Mouse (Mus musculus) embryonic facial prominence, embryonic 15.5 days (tissue): ENCODE measurements around the gene Mllt1. TPM values are rescaled to one million over a fixed set of nuclear protein-coding genes. Genes with fewer than 3 reads are reported as not detected.

ENCODE experiments used
- ATAC-seq: fragments of 200-750 bp; cut with Nextera tagmentation; 2 replicates; pipeline ENCODE4 v1.8.0; 2017; ENCODE audit warnings: low read depth, moderate TSS enrichment; ENCODE audit not compliant: insufficient number of reproducible peaks, low FRiP score, low TSS enrichment
- H3K27ac ChIP-seq: fragments of 300-500 bp; sonication (generic); replicated peaks from 2 replicates; pipeline ENCODE4 v1.5.1; 2015; ENCODE audit warnings: mild to moderate bottlenecking, inconsistent platforms
- H3K27me3 ChIP-seq: fragments of 300-500 bp; sonication (generic); 2 replicates; pipeline ENCODE4 v1.6.1; 2015; ENCODE audit warnings: inconsistent platforms
- H3K36me3 ChIP-seq: fragments of 300-500 bp; sonication (generic); 2 replicates; pipeline ENCODE4 v1.6.1; 2015; ENCODE audit warnings: mild to moderate bottlenecking, inconsistent platforms
- H3K4me1 ChIP-seq: fragments of 300-500 bp; sonication (generic); 2 replicates; pipeline ENCODE4 v1.6.1; 2015; ENCODE audit warnings: inconsistent platforms
- H3K4me2 ChIP-seq: fragments of 300-500 bp; sonication (generic); replicated peaks from 2 replicates; pipeline ENCODE4 v1.6.1; 2015; ENCODE audit warnings: mild to moderate bottlenecking, inconsistent platforms
- H3K4me3 ChIP-seq: fragments of 300-500 bp; sonication (generic); replicated peaks from 2 replicates; pipeline ENCODE4 v1.5.1; 2015; ENCODE audit warnings: mild to moderate bottlenecking, inconsistent platforms
- H3K9ac ChIP-seq: fragments of 300-500 bp; sonication (generic); 2 replicates; pipeline ENCODE4 v1.6.1; 2015; ENCODE audit warnings: inconsistent platforms
- H3K9me3 ChIP-seq: fragments of 300-500 bp; sonication (generic); replicated peaks from 2 replicates; pipeline ENCODE4 v1.6.1; 2016; ENCODE audit warnings: inconsistent platforms
- WGBS: fragments of 180-500 bp; shearing (Covaris S2); methylation state at CpG from one replicate; pipeline ENCODE4 v1.1.7; 2015; 5-methylcytosine and 5-hydroxymethylcytosine counted together
- polyA plus RNA-seq: library from polyadenylated mRNA; unstranded; fragments of >200 nt; fragmentation: Nextera tagmentation; extraction: Ambion mirVana; gene quantifications from 2 replicates; pipeline ENCODE4 v1.2.1, GENCODE M21; 2015

The Mllt1 gene
- polyA plus RNA-seq, 1 experiment from 2014 or later = 56.9 TPM

DNA sequence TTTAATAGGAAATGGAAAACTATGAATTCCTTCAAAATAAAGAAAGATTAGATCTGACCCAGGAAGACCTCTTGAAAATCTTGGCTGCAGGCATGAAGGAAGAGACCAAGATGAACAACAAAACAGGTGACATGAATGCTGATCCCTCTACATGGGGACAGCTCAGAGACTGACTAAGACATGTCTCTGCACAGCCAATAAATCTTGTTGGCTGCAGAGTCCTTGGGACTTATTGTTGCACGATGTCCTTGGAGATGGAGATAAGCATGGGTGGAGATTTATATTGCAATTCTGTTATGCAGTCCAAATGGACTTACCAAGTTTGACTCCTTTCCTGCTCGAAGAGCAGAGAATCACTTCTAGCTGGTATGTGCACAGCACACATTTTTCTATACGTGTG is 34.1 kb upstream of the Mllt1 start:
- 55% methylated on average over 3 of the region's 3 CpGs for WGBS
- no peak for ATAC-seq
- no peak overlapping the region for H3K4me3 ChIP-seq

DNA sequence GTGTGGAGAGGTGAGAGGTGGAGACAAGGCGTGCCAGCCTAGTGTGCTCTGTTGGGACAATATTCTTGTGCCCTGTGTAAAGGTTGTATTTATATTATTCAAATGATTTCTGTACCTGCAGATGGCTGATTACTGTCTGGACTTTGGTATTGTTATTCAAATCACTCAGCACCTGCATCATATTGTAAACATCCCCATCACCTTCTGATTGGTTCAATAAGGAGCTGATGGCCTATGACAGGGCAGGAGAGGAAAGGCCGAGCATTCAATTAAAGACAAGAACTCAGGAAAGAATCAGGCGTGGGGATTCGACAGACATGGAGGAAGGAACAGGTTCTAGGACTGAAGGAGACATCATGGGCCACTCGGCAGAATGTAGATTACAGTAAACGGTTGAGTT is 28.4 kb upstream of the Mllt1 start:
- no peaks in the 10 kb centered on the region for H3K36me3 ChIP-seq
- H3K27ac ChIP-seq = no peak overlapping the region
- no peak overlapping the region for H3K4me3 ChIP-seq
- 76% methylated on average over 6 of the region's 6 CpGs for WGBS
- no peak overlapping the region for H3K9ac ChIP-seq
- no peak for ATAC-seq
- no peaks in the 10 kb centered on the region for H3K27me3 ChIP-seq
- H3K4me2 ChIP-seq = no peak overlapping the region
- no peaks in the 10 kb centered on the region for H3K4me1 ChIP-seq
- H3K9me3 ChIP-seq = no peaks in the 10 kb centered on the region

More for the DNA sequence above, 34.1 kb upstream of the Mllt1 start:
- no peaks in the 10 kb centered on the region for H3K9me3 ChIP-seq
- H3K36me3 ChIP-seq = no peaks in the 10 kb centered on the region
- H3K4me1 ChIP-seq = no peaks in the 10 kb centered on the region
- no peak overlapping the region for H3K9ac ChIP-seq
- H3K27me3 ChIP-seq = no peaks in the 10 kb centered on the region
- H3K27ac ChIP-seq = no peak overlapping the region
- no peak overlapping the region for H3K4me2 ChIP-seq

DNA sequence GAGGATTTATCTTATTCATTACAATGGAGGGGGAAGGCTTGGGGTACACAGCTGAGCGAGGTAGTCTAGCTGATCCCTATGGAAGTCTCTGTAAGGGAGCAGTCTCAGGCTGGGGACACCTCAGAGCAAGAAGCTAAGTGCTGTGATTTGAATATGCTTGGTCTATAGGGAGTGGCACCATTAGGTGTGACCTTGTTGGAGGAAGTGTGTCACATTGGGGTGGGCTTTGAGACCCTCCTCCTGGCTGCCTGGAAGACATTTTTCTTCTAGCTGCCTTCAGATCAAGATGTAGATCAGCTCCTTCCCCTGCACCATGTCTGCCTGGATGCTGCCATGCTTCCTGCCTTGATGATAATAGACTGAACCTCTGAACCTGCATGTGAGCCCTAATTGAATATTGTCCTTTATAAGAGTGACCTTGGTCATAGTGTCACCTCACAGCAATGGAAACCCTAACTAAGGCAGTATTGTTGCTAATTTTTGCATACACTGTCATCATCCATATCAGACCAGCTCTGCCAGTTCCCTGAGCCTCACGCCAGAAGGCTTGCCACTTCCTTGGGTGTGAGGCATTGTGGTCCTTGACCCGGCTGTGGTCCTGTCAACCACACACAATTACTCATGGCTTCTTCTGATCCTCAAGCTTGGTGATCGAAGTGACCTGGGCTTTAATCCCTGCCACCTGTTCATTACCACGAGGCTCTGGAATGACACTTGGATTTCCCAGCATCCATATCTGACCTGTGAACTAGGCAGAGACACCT is 27.6 kb upstream of the Mllt1 start:
- no peak overlapping the region for H3K27ac ChIP-seq
- H3K36me3 ChIP-seq = no peaks in the 10 kb centered on the region
- H3K9me3 ChIP-seq = no peaks in the 10 kb centered on the region
- WGBS = 75% methylated on average over 5 of the region's 5 CpGs
- no peak overlapping the region for H3K4me3 ChIP-seq
- no peak for ATAC-seq
- no peaks in the 10 kb centered on the region for H3K27me3 ChIP-seq
- H3K4me2 ChIP-seq = no peak overlapping the region
- H3K9ac ChIP-seq = no peak overlapping the region
- H3K4me1 ChIP-seq = no peaks in the 10 kb centered on the region

DNA sequence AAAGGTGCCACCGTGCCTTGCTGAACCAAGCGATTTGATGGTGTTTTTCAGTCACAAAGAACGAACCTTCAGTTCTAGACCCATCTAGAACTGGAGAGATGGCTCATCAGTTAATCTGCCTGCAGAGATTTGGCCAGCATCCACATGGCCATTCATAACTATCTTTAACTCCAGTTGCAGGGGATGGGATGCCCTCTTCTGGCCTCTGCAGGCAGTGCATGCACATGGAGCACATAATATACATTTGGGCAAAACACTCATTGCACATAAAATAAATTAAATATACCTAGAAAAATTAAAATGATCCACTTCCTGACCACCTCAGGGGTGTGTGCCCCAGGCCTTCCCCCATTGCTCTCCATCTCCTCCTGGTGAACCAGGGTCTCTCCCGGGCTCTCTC is 26.7 kb upstream of the Mllt1 start:
- no peaks in the 10 kb centered on the region for H3K4me1 ChIP-seq
- WGBS = 89% methylated on average over 4 of the region's 4 CpGs
- ATAC-seq = no peak
- no peaks in the 10 kb centered on the region for H3K27me3 ChIP-seq
- no peaks in the 10 kb centered on the region for H3K9me3 ChIP-seq
- H3K4me2 ChIP-seq = no peak overlapping the region
- H3K9ac ChIP-seq = no peak overlapping the region
- no peaks in the 10 kb centered on the region for H3K36me3 ChIP-seq
- H3K4me3 ChIP-seq = no peak overlapping the region
- H3K27ac ChIP-seq = no peak overlapping the region

DNA sequence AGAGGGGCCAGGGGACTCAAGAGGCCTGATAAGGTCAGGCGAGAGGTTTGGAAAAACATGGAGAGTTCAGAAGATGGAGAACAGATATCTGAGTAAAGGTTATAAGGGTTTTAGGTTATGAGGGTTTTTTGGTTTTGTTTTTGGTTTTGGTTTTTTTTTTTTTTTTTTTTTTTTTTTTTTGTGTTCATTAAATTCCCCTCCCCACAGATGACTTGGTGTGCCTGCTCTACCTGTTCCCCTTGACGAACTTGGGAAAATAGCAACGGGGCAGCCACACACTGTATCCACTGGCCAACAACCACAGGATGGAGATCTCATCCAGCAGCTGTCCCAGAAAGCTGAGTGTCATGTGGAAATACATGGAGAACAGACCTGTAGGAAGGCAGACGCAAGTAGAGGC is 23.5 kb upstream of the Mllt1 start:
- no peak for ATAC-seq
- Histone ChIP-seq H3K4me1 (no peaks in the 10 kb centered on the region), H3K27me3 (no peaks in the 10 kb centered on the region), H3K9ac (no peak overlapping the region), H3K9me3 (no peaks in the 10 kb centered on the region), H3K36me3 (no peaks in the 10 kb centered on the region), H3K4me2 (no peak overlapping the region), H3K27ac (no peak overlapping the region), H3K4me3 (no peak overlapping the region)
- 68% methylated on average over 4 of the region's 4 CpGs for WGBS

DNA sequence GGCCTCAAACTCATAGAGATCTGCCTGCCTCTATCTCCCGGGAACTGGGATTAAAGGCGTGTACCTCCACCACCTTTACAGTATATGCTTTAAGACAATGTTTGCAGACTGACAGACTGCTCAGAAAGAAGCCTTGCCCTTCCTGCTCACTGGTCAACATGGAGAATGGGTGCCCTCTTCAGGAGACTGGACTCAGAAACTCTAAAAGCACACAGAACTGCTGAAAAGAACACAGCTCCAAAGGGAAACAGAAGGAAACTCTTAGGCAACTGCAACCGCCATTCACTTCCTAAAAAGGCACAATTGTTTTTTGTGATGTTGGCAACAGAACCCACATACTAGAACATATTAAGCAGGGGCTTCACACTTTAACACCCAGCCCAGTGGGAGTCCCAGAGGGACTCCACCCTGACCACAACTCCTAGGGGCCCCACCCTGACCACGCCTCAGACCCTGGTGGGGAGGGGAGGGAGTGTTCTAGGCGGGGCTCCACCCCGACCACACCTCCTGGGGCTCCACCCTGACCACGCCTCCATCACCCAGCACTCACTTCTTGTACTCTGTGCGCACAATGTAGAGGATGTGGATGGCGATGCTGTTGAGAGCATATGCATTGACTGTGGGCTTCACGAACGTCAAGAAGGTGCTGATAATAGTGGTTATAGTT is 22.7 kb upstream of the Mllt1 start:
- Histone ChIP-seq H3K9ac (no peak overlapping the region), H3K4me3 (no peak overlapping the region), H3K27me3 (no peaks in the 10 kb centered on the region), H3K27ac (no peak overlapping the region), H3K36me3 (no peaks in the 10 kb centered on the region), H3K4me2 (no peak overlapping the region), H3K4me1 (no peaks in the 10 kb centered on the region), H3K9me3 (no peaks in the 10 kb centered on the region)
- ATAC-seq = peak; percentile 48; the same call in 1 of the 2 replicates
- 32% methylated on average over 11 of the region's 11 CpGs for WGBS

DNA sequence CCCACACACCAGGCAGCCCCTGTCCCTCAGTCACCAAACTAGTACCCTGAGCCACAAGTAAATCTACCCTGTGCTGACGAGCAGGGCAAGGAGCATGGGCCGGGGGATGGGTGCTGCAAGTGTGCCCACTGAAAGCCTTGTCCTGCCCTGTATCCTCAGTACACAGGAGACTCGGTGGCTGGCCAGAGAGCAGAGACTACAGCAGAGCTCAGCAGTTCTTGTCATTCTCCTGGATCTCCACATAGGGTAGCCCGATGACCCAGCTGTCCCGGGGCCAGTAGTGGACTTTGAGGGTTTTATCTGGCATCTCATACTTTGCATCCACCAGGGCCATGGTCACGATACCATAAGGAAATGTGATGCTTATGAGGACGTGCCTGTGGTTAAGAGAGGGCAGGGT is 19.7 kb upstream of the Mllt1 start:
- no peak overlapping the region for H3K4me3 ChIP-seq
- H3K4me1 ChIP-seq = no peaks in the 10 kb centered on the region
- H3K36me3 ChIP-seq = no peaks in the 10 kb centered on the region
- no peak overlapping the region for H3K4me2 ChIP-seq
- H3K27me3 ChIP-seq = no peaks in the 10 kb centered on the region
- H3K9me3 ChIP-seq = no peaks in the 10 kb centered on the region
- 74% methylated on average over 7 of the region's 7 CpGs for WGBS
- ATAC-seq = no peak
- H3K9ac ChIP-seq = no peak overlapping the region
- no peak overlapping the region for H3K27ac ChIP-seq

DNA sequence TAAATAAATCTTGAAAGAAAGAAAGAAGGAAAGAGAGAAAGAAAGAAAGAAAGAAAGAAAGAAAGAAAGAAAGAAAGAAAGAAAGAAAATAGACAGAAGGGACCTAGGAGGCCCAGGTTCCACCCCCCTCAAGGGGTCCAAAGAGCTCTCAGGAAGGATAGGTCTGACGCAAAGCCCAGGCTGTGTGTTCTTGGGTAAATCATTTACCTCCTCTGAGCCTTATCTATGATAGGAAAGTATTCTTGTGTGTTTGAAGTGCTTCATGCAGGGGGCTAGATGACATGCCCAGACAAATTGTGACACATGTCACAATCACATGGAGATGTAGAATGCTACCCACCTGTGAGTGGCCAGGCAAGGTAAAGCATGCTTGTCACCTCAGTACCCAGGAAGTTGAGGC is 17.4 kb upstream of the Mllt1 start:
- no peak for ATAC-seq
- WGBS = 87% methylated on average over 1 of the region's 1 CpGs

DNA sequence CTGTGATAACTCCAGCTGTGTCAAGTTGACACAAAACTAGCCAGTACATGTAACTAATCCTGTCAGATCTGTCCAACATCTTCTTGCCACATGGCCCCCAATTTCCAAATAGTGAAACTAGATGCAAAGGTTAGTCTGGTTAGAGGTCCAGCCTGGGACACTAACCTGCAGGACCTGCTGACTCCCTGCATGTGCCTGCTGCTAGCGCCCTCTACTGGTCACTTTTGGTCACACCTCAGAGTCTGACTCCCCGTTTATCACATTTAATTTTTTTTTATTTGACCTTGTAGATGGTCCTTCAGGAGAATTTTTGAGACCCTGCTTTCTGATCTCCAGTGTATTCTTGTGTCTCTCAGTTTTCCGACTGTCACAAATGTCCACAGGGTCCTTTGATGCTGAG is 15.7 kb upstream of the Mllt1 start:
- H3K4me3 ChIP-seq = no peak overlapping the region
- H3K4me2 ChIP-seq = no peak overlapping the region
- H3K27ac ChIP-seq = no peak overlapping the region
- ATAC-seq = no peak
- H3K9me3 ChIP-seq = no peaks in the 10 kb centered on the region
- H3K4me1 ChIP-seq = no peaks in the 10 kb centered on the region
- no peaks in the 10 kb centered on the region for H3K27me3 ChIP-seq
- 17% methylated on average over 3 of the region's 3 CpGs for WGBS
- H3K36me3 ChIP-seq = no peaks in the 10 kb centered on the region
- H3K9ac ChIP-seq = no peak overlapping the region

More for the DNA sequence above, 17.4 kb upstream of the Mllt1 start:
- H3K4me3 ChIP-seq = no peak overlapping the region
- H3K36me3 ChIP-seq = no peaks in the 10 kb centered on the region
- H3K9ac ChIP-seq = no peak overlapping the region
- no peak overlapping the region for H3K4me2 ChIP-seq
- H3K4me1 ChIP-seq = no peaks in the 10 kb centered on the region
- no peaks in the 10 kb centered on the region for H3K9me3 ChIP-seq
- H3K27ac ChIP-seq = no peak overlapping the region
- no peaks in the 10 kb centered on the region for H3K27me3 ChIP-seq

DNA sequence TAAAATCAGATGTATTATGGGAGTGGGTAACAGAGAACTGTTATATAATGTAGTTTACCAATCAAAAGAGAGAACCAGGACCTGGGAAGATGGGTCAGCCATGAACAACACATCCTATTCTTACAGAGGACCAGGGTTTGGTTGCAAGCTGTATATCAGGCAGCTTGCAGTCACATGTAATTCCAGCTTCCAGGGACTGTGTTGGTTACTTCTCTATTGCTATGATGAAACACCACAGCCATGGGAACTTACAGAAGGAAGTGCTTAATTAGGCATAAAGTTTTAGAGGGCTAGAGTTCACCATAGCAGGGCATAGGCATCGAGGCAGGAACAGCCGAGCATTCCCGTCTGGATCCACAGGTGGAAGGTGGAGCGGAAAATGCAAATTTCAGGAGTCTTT is 3.5 kb upstream of the Mllt1 start:
- WGBS = 77% methylated on average over 4 of the region's 4 CpGs
- Histone ChIP-seq H3K9ac (no peak overlapping the region), H3K4me2 (no peak overlapping the region), H3K27ac (no peak overlapping the region), H3K36me3 (no peaks in the 10 kb centered on the region), H3K4me3 (no peak overlapping the region), H3K4me1 (peaks cover 9% of the 10 kb centered on the region), H3K27me3 (no peaks in the 10 kb centered on the region), H3K9me3 (no peaks in the 10 kb centered on the region)
- no peak for ATAC-seq

DNA sequence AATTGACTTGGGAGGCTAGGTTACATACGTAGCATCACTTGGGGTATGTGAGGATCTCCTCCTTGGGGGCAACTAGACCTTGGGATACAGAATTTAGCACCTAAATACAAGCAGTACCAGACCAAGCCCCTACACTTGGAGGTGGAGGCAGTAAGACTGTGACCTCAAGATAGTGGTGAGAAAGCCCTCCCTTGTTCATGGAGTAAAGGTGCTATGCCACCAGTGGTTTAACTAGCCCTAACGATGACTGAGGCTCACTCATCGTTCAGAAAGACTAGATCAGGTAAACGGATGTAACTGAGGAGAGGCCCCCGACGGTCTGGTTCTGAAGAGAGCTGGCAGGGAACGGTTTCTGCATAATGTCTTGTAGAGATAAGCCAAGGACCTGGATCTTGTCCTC is 1.5 kb upstream of the Mllt1 start:
- WGBS = 91% methylated on average over 7 of the region's 7 CpGs
- H3K27ac ChIP-seq = no peak overlapping the region
- H3K9me3 ChIP-seq = no peaks in the 10 kb centered on the region
- ATAC-seq = no peak
- H3K27me3 ChIP-seq = no peaks in the 10 kb centered on the region
- H3K4me2 ChIP-seq = no peak overlapping the region
- H3K4me3 ChIP-seq = no peak overlapping the region
- no peaks in the 10 kb centered on the region for H3K36me3 ChIP-seq
- H3K4me1 ChIP-seq = peaks cover 28% of the 10 kb centered on the region
- H3K9ac ChIP-seq = no peak overlapping the region
